Mouse (Mus musculus) left cerebral cortex, postnatal 10 days (tissue): Measurements from ENCODE around the gene Dhrs13. TPM values are rescaled to one million over a fixed set of nuclear protein-coding genes. Genes with fewer than 3 reads are reported as not detected.
"Not testable (repeated sequence)": the region's sequence is repeated elsewhere in the genome, so short reads cannot be mapped to it uniquely, and the experiment has no call there.

Source experiments
- DNase-seq, 2 experiments: peaks; one replicate each; pipeline ENCODE4 v3.0.0; 2021 to 2022; ENCODE audit warnings: low spot score in 2 of 2, mixed read lengths in 1 of 2; ENCODE audit errors: extremely low spot score in 1 of 2
- intact Hi-C: fragments of 180-260 bp; cut with DNase I; formaldehyde crosslinking; loops from one replicate; pipeline ENCODE4 v1.15.1; 2025
- total RNA-seq, 2 experiments: library from RNA; stranded (reverse); gene quantifications; 2 replicates each; pipeline ENCODE4 v1.2.3; 2021

Gene Dhrs13
- total RNA-seq, 2 experiments from 2014 or later: 22.6 to 24.6 TPM

- peak; percentile 19 to 74 for DNase-seq
- intact Hi-C loops: loop anchor here (2.0 kb wide), 1 partner anchor 139 kb away; the partner anchor contains the start of genes Nek8 and Tlcd1
Observed at GRCm38 (mm10) chr11:78037831-78038752, 6.0 kb downstream of the Dhrs13 start, which contains the start of gene Flot2. Gene Flot2 (plus strand): TSS chr11:78037931.

GRCm38 (mm10) chr11:78040878-78041277, 8.8 kb downstream of the Dhrs13 start:
- intact Hi-C loops: no loop called here
- DNase-seq: no peak

- intact Hi-C loops, DNase-seq: not testable (repeated sequence)
Observed at GRCm38 (mm10) chr11:78042290-78042870, 10.3 kb downstream of the Dhrs13 start.

- peak; percentile 38 to 84 for DNase-seq
- intact Hi-C loops: no loop called here
Observed at GRCm38 (mm10) chr11:78044758-78045251, 12.7 kb downstream of the Dhrs13 start.

GRCm38 (mm10) chr11:78048637-78049036, 16.6 kb downstream of the Dhrs13 start:
- DNase-seq, intact Hi-C loops: not testable (repeated sequence)

GRCm38 (mm10) chr11:78053078-78053477, 21.0 kb downstream of the Dhrs13 start:
- no peak for DNase-seq
- intact Hi-C loops: no loop called here

GRCm38 (mm10) chr11:78056946-78057345, 24.9 kb downstream of the Dhrs13 start:
- no peak for DNase-seq
- intact Hi-C loops: no loop called here

- intact Hi-C loops: loop anchor here (5.0 kb wide), 2 partner anchors 92 to 117 kb away; partner anchors contain the start of genes Nek8 and Tlcd1
Observed at GRCm38 (mm10) chr11:78059833-78060757, 28.0 kb downstream of the Dhrs13 start.

GRCm38 (mm10) chr11:78062563-78062962, 30.5 kb downstream of the Dhrs13 start:
- intact Hi-C loops: loop anchor here (5.0 kb wide), 2 partner anchors 90 to 115 kb away; partner anchors contain the start of genes Nek8 and Tlcd1
- no peak for DNase-seq

More at GRCm38 (mm10) chr11:78059833-78060757, 28.0 kb downstream of the Dhrs13 start:
- DNase-seq: peak; percentile 46 to 88

- intact Hi-C loops: no loop called here
- DNase-seq: no peak
Observed at GRCm38 (mm10) chr11:78065906-78066305, 33.8 kb downstream of the Dhrs13 start.

- intact Hi-C loops: no loop called here
- no peak for DNase-seq
Observed at GRCm38 (mm10) chr11:78066641-78067040, 34.6 kb downstream of the Dhrs13 start.

GRCm38 (mm10) chr11:78067566-78067965, 35.5 kb downstream of the Dhrs13 start:
- no peak for DNase-seq
- intact Hi-C loops: no loop called here

- intact Hi-C loops: no loop called here
- no peak for DNase-seq
Observed at GRCm38 (mm10) chr11:78069130-78069529, 37.0 kb downstream of the Dhrs13 start.

GRCm38 (mm10) chr11:78069646-78070045, 37.6 kb downstream of the Dhrs13 start:
- DNase-seq: no peak
- intact Hi-C loops: no loop called here

GRCm38 (mm10) chr11:78071938-78072337, 39.9 kb downstream of the Dhrs13 start:
- intact Hi-C loops: no loop called here
- DNase-seq: no peak

- DNase-seq: no peak
- intact Hi-C loops: no loop called here
Observed at GRCm38 (mm10) chr11:78072425-78073130, 40.5 kb downstream of the Dhrs13 start.

GRCm38 (mm10) chr11:78073577-78074276, 41.6 kb downstream of the Dhrs13 start:
- intact Hi-C loops: no loop called here
- DNase-seq: no peak
